Comparison of ENCODE assay signal across 9 mouse cellular contexts in genomic region chr2:28204167-28204566, GRCm38 (mm10). TPM values are rescaled to one million over a fixed set of nuclear protein-coding genes. Genes with fewer than 3 reads are reported as not detected.
DNase-seq lines count a peak whose midpoint lies in the region; ATAC-seq and TF ChIP-seq lines count a peak whose summit lies in the region.
"Had no signal": no experiment of that assay in that cellular context is flagged by ENCODE, and none has a peak within 500 bp of the region (broad histone marks: within the 10 kb centered on the region; RNA-seq: fewer than 3 reads in every experiment).

No protein-coding gene starts in this region.

- H3K4me3 ChIP-seq in embryonic facial prominence, embryonic 14.5 days (ENCODE audit: low read depth, low read length): no peak overlapping the region
- no peak overlapping the region for H3K4me3 ChIP-seq in heart, embryonic 15.5 days
- H3K4me3 ChIP-seq in liver, embryonic 14.5 days (ENCODE audit: insufficient read depth in 1 of 2, low read depth in 2 of 2, low read length in 2 of 2): no peak overlapping the region
- no peak overlapping the region for H3K4me3 ChIP-seq in neural tube, embryonic 14.5 days (ENCODE audit: low read depth, low read length)
- H3K4me3 ChIP-seq: erythroblast, embryonic 14.5 days had no signal

- 0 out of 2 replicates have a peak, but pooled peaks cover 5% of the 10 kb centered on the region for H3K27me3 ChIP-seq in embryonic facial prominence, embryonic 14.5 days (replicated peaks; ENCODE audit: control insufficient read depth, insufficient read depth, low read length)
- peaks cover 75% of the 10 kb centered on the region for H3K27me3 ChIP-seq in heart, embryonic 15.5 days
- H3K27me3 ChIP-seq in liver, embryonic 14.5 days (ENCODE audit: control insufficient read depth, insufficient read depth, low read length): peaks cover 42% of the 10 kb centered on the region
- no peaks in the 10 kb centered on the region for H3K27me3 ChIP-seq in neural tube, embryonic 14.5 days (ENCODE audit: control insufficient read depth, insufficient read depth, low read length)

- H3K4me1 ChIP-seq in embryonic facial prominence, embryonic 14.5 days (ENCODE audit: control insufficient read depth, insufficient read depth, low read length): peaks cover 15% of the 10 kb centered on the region
- peaks cover 23% of the 10 kb centered on the region for H3K4me1 ChIP-seq in heart, embryonic 15.5 days (replicated peaks)
- 0 out of 4 replicates have a peak, but pooled peaks cover 0 to 5% of the 10 kb centered on the region in 2 experiments for H3K4me1 ChIP-seq in liver, embryonic 14.5 days (replicated peaks; ENCODE audit: control insufficient read depth in 2 of 2, insufficient read depth in 2 of 2, low read length in 1 of 2)
- H3K4me1 ChIP-seq in neural tube, embryonic 14.5 days (ENCODE audit: control insufficient read depth, insufficient read depth, low read length): peaks cover 26% of the 10 kb centered on the region

- ATAC-seq in embryonic facial prominence, embryonic 14.5 days (ENCODE audit: low read depth): peak; percentile 19
- no peak for ATAC-seq in heart, embryonic 15.5 days (replicated peaks; ENCODE audit: insufficient number of reproducible peaks, insufficient read depth, low FRiP score, low read depth)
- no peak for ATAC-seq in liver, embryonic 14.5 days (ENCODE audit: insufficient read depth)
- peak; percentile 33; the same call in 1 of the 2 replicates for ATAC-seq in neural tube, embryonic 14.5 days (ENCODE audit: low read depth)

- no peaks in the 10 kb centered on the region for H3K9me3 ChIP-seq in embryonic facial prominence, embryonic 14.5 days (ENCODE audit: control insufficient read depth, low read length)
- H3K9me3 ChIP-seq in heart, embryonic 15.5 days (replicated peaks): no peaks in the 10 kb centered on the region
- no peaks in the 10 kb centered on the region for H3K9me3 ChIP-seq in liver, embryonic 14.5 days (ENCODE audit: control insufficient read depth, low read length)
- no peaks in the 10 kb centered on the region for H3K9me3 ChIP-seq in neural tube, embryonic 14.5 days (ENCODE audit: control insufficient read depth, low read length)

- no peak overlapping the region for H3K9ac ChIP-seq in embryonic facial prominence, embryonic 14.5 days (ENCODE audit: low read depth, low read length)
- no peak overlapping the region for H3K9ac ChIP-seq in heart, embryonic 15.5 days
- H3K9ac ChIP-seq in liver, embryonic 14.5 days (replicated peaks): no peak overlapping the region
- H3K9ac ChIP-seq in neural tube, embryonic 14.5 days (replicated peaks; ENCODE audit: low read depth, low read length): no peak overlapping the region

- peak; percentile 64 for DNase-seq in A20 (ENCODE audit: low read depth, low spot score)
- peak; percentile 89 for DNase-seq in adrenal gland, postnatal 25 days
- DNase-seq in embryonic facial prominence, embryonic 14.5 days (ENCODE audit: low spot score): peak; percentile 85
- DNase-seq in kidney, postnatal 4 days: peak; percentile 95 to 98
- DNase-seq in liver, embryonic 14.5 days (ENCODE audit: low read depth in 3 of 3, low spot score in 3 of 3): peak; percentile 42 to 54 (median 52)
- peak; percentile 80 for DNase-seq in testis, postnatal 14 days (ENCODE audit: low spot score)

- H3K36me3 ChIP-seq in embryonic facial prominence, embryonic 14.5 days (ENCODE audit: control insufficient read depth, insufficient read depth, low read length): peaks cover 4% of the 10 kb centered on the region; the same call in 1 of the 2 replicates
- H3K36me3 ChIP-seq in heart, embryonic 15.5 days: no peaks in the 10 kb centered on the region
- no peaks in the 10 kb centered on the region for H3K36me3 ChIP-seq in liver, embryonic 14.5 days (replicated peaks; ENCODE audit: control insufficient read depth, insufficient read depth, low read depth)
- H3K36me3 ChIP-seq in neural tube, embryonic 14.5 days (ENCODE audit: control insufficient read depth, insufficient read depth, low read length): no peaks in the 10 kb centered on the region

- H3K27ac ChIP-seq in embryonic facial prominence, embryonic 14.5 days (replicated peaks; ENCODE audit: low read depth, low read length): no peak overlapping the region
- H3K27ac ChIP-seq in heart, embryonic 15.5 days: no peak overlapping the region
- no peak overlapping the region for H3K27ac ChIP-seq in liver, embryonic 14.5 days
- H3K27ac ChIP-seq in neural tube, embryonic 14.5 days (ENCODE audit: low read depth, low read length): no peak overlapping the region

- TF ChIP-seq CTCF in liver, embryonic 14.5 days (IDR thresholded peaks at IDR 0.05; ENCODE audit: low read depth): peak; percentile 94

- 3% methylated on average over 9 of the region's 9 CpGs for WGBS in embryonic facial prominence, embryonic 14.5 days
- WGBS in heart, embryonic 15.5 days: 7% methylated on average over 9 of the region's 9 CpGs
- 5% methylated on average over 9 of the region's 9 CpGs for WGBS in liver, embryonic 14.5 days (ENCODE audit: insufficient replicate concordance)
- WGBS in neural tube, embryonic 14.5 days: 5% methylated on average over 9 of the region's 9 CpGs

- TF ChIP-seq EP300 in liver, embryonic 14.5 days (IDR thresholded peaks at IDR 0.05; ENCODE audit: low read depth): no peak

- peak overlapping the region; percentile 97; the same call in 1 of the 2 replicates for H3K4me2 ChIP-seq in embryonic facial prominence, embryonic 14.5 days (ENCODE audit: low read depth, low read length)
- H3K4me2 ChIP-seq in heart, embryonic 15.5 days: peak overlapping the region; percentile 15; the same call in 1 of the 2 replicates
- H3K4me2 ChIP-seq in liver, embryonic 14.5 days (ENCODE audit: low read depth): no peak overlapping the region
- no peak overlapping the region for H3K4me2 ChIP-seq in neural tube, embryonic 14.5 days (ENCODE audit: low read depth, low read length)

RNA-seq across cellular contexts. Expression of gene Olfm1, which starts 11.4 kb away (rescaled TPM):
- total RNA-seq in adrenal gland, postnatal 25 days (2021): 32.8 and 33.7 TPM in 2 replicates
- polyA plus RNA-seq in embryonic facial prominence, embryonic 14.5 days (2014; fragmentation: Nextera tagmentation; extraction: Ambion mirVana): 45.1 and 46.1 TPM in 2 replicates
- 6.9 and 11.5 TPM in 2 replicates for polyA plus RNA-seq in heart, embryonic 15.5 days (2015; fragmentation: Nextera tagmentation; extraction: Ambion mirVana)
- 2.2 and 2.6 TPM in 2 replicates for polyA plus RNA-seq in liver, embryonic 14.5 days (2012; rRNA removed)
- 1.0 and 2.5 TPM in 2 replicates for polyA plus RNA-seq in liver, embryonic 14.5 days (2014; fragmentation: Nextera tagmentation; extraction: Ambion mirVana)
- 356 and 369 TPM in 2 replicates for polyA plus RNA-seq in neural tube, embryonic 14.5 days (2014; fragmentation: Nextera tagmentation; extraction: Ambion mirVana)

Comparison
In these comparisons a context has a peak if more than half of its experiments do, and no peak if none do; other contexts are left out.
1. ATAC-seq: peak in embryonic facial prominence, embryonic 14.5 days (single experiment) and neural tube, embryonic 14.5 days (single experiment); none in heart, embryonic 15.5 days (single experiment) and liver, embryonic 14.5 days (single experiment).
2. H3K4me2 ChIP-seq: peak in embryonic facial prominence, embryonic 14.5 days (single experiment) and heart, embryonic 15.5 days (single experiment); none in liver, embryonic 14.5 days (single experiment) and neural tube, embryonic 14.5 days (single experiment).
3. Peak in every context shown above with its lines, with median percentiles within 50 percentile points of each other: DNase-seq.